Mouse (Mus musculus): ENCODE measurements around the gene Rhobtb3.

DNA sequence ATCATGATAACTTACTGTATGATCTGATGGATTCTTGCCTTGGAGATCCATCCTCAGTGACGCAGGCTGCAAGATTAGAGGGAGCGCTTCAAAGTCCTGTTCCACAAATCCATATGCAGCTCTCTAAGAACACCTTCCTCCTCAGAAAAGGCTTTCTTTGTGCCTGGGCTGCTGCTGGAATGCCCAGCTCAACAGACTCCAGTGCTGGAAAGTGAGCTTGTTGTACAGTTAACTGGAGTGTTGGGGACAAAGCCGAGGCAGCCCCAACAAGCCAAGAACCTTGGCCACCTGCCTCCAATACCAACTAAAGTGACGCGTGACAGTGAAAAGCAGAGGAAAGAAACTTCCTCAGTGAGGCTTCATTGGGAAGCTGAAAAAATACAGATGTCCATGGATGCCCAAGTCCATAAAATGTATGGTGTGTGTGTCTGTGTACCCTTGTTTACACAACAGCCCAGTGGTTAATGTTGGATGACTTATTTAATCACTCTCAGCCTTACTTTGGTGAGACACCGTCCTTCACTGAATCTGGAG, 102.9 kb downstream of the Rhobtb3 start:
- TF ChIP-seq POLR2A (IDR thresholded peaks at IDR 0.05; ENCODE audit: insufficient read depth, low read depth, low read length) (no peak), CTCF (IDR thresholded peaks at IDR 0.05; ENCODE audit: insufficient read depth, low read depth, low read length) (no peak)

Measured in olfactory bulb, adult 2 months (tissue).